Mouse (Mus musculus) spleen, adult 2 months (tissue): ENCODE results near the gene D230025D16Rik. TPM values are rescaled to one million over a fixed set of nuclear protein-coding genes. Genes with fewer than 3 reads are reported as not detected.
"Not testable (repeated sequence)": the region's sequence is repeated elsewhere in the genome, so short reads cannot be mapped to it uniquely, and the experiment has no call there.

Experiments
- DNase-seq, 2 experiments: peaks; one replicate each; pipeline versions ENCODE4 v3.0.0 to v3.0.0-alpha.2; 2012 to 2021; ENCODE audit warnings: low spot score in 2 of 2, low read depth in 1 of 2
- H3K27ac ChIP-seq: fragments of 200-500 bp; 2 replicates; pipeline ENCODE4 v1.5.1; 2012; ENCODE audit warnings: low read length, inconsistent platforms; ENCODE audit not compliant: insufficient read depth
- H3K27me3 ChIP-seq: fragments of 200-500 bp; 2 replicates; pipeline ENCODE4 v1.6.1; 2012; ENCODE audit warnings: mild to moderate bottlenecking, moderate library complexity, low read length, inconsistent platforms; ENCODE audit not compliant: control insufficient read depth, insufficient read depth
- H3K36me3 ChIP-seq: fragments of 200-500 bp; 2 replicates; pipeline ENCODE4 v1.6.1; 2012; ENCODE audit warnings: mild to moderate bottlenecking, low read length, inconsistent platforms; ENCODE audit not compliant: control insufficient read depth, insufficient read depth
- H3K4me1 ChIP-seq: fragments of 200-500 bp; 2 replicates; pipeline ENCODE4 v1.6.1; 2011; ENCODE audit warnings: inconsistent platforms; ENCODE audit not compliant: control insufficient read depth, insufficient read depth, insufficient read length
- H3K4me3 ChIP-seq: fragments of 200-500 bp; 2 replicates; pipeline ENCODE4 v1.5.1; 2011; ENCODE audit warnings: mild to moderate bottlenecking, inconsistent platforms; ENCODE audit not compliant: insufficient read depth, insufficient read length; ENCODE audit errors: extremely low read depth
- CTCF ChIP-seq: fragments of 200-500 bp; IDR thresholded peaks from 2 replicates; pipeline ENCODE4 v1.5.1; 2011; ENCODE audit warnings: mild to moderate bottlenecking, inconsistent platforms; ENCODE audit not compliant: insufficient read depth, insufficient read length, insufficient replicate concordance; ENCODE audit errors: extremely low read depth
- POLR2A ChIP-seq: fragments of 200-500 bp; IDR thresholded peaks from 2 replicates; pipeline ENCODE4 v1.6.1; 2011; ENCODE audit warnings: low read depth, low read length, inconsistent platforms
- WGBS: fragments of 180-500 bp; shearing (Covaris S2); methylation state at CpG from one replicate; pipeline ENCODE4 v1.1.7; 2018; 5-methylcytosine and 5-hydroxymethylcytosine counted together
- polyA plus RNA-seq: library from polyadenylated mRNA; depleted of rRNA; stranded (reverse); fragments of >200 nt; gene quantifications from 2 replicates; pipeline ENCODE4 v1.2.3, GENCODE M21; 2012; rRNA removed

The D230025D16Rik gene
- polyA plus RNA-seq: 13.6 TPM in 2 replicates

DNA sequence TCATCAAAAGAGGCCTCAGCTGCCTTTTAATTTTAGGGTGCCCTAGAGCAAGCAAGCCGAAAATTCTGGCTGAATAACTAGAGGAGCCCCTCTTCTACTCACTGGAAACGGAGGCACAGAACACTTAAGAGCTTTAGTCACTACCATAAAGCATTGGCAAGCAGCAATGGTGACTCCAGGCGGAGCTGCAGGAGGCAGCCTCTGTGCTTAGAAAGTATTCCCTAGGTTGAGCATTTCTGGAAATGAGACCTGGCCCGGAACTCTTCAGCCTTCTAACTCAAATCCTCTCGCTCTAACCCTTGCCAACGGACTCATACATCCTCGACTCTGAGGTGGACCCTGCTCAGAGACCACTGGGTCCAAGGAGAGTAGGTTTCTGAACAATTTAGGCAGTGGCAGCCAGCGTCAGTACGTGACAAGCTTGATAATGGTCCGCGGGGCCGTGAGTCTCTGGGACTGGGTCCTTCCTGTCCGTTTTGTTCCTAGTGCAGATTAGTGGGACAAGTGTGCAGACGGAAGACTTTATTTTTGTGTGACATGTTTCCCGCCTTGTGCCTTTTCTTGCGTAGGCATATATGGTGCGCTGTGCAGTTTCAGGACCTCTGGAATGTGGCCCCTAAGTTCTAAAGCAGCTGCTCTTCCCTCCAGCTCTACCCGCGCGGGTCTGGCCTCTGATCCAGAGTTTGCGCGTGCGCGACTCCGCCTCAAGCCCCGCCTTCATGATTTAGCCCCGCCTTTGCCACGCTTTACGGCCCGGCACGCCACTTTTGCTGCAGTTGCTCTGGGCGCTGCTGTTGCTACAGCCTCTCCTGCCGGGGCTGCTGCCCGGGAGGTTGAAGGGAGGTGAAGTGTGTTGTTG lies at the start of gene D230025D16Rik:
Gene D230025D16Rik (plus strand): TSS at position 733 of the 859 bp plus-strand sequence.
- TF ChIP-seq POLR2A (peak; percentile 84), CTCF (no peak)
- peaks cover 5% of the 10 kb centered on the region; the same call in 1 of the 2 replicates for H3K4me1 ChIP-seq
- H3K36me3 ChIP-seq: no peaks in the 10 kb centered on the region; the same call in 1 of the 2 replicates
- DNase-seq: peak; percentile 79 to 93
- H3K4me3 ChIP-seq: peak within 1 kb of the TSS; percentile 96
- no peaks in the 10 kb centered on the region for H3K27me3 ChIP-seq
- 5% methylated on average over 34 of the region's 34 CpGs for WGBS
- peak within 1 kb of the TSS; percentile 82 for H3K27ac ChIP-seq

DNA sequence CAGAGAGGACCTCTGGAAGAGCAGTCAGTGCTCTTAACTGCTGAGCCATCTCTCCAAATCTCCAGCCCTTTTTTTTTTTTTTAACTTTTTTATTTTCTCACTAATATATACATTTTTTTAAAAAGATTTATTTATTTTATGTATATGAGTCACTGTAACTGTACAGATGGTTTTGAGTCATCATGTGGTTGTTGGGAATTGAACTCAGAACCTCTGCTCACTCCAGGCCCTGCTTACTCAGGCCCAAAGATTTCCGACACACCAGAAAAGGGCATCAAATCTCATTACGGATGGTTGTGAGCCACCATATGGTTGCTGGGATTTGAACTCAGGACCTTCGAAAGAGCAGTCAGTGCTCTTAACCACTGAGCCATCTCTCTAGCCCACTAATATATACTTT lies 49.7 kb upstream of the D230025D16Rik start:
- 92% methylated on average over 3 of the region's 3 CpGs for WGBS
- not testable (repeated sequence) for H3K4me1 ChIP-seq, H3K27me3 ChIP-seq, H3K27ac ChIP-seq, DNase-seq, H3K4me3 ChIP-seq, H3K36me3 ChIP-seq

GRCm38 (mm10) chr8:105178211-105178800 lies 46.6 kb upstream of the D230025D16Rik start:
- WGBS: 89% methylated on average over 6 of the region's 6 CpGs
- Histone ChIP-seq H3K4me3 (no peak overlapping the region), H3K27ac (no peak overlapping the region), H3K4me1 (no peaks in the 10 kb centered on the region), H3K36me3 (peaks cover 5% of the 10 kb centered on the region), H3K27me3 (no peaks in the 10 kb centered on the region)
- DNase-seq: no peak
- TF ChIP-seq POLR2A: no peak
- no peak for TF ChIP-seq CTCF

DNA sequence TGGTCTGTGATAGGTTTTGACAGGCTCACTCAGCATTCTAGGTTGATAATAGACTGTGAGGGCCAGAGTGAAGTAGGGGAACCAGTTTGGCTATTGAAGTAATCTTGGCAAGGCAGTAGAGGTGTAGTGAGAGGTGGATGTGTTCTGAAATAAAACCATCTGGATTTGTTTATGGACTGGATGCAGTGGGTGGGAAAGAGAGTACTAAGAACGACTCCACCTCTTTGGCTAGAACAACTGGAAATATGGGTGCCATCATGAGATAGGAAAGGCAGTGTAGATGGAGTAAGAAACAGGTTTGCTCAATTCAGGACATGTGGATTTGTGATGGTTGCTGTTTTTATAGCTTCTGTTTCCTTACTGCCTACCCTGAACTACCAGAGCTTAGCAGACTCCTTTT lies 42.7 kb upstream of the D230025D16Rik start:
- no peak for DNase-seq
- H3K36me3 ChIP-seq: peaks cover 11% of the 10 kb centered on the region
- no peak for TF ChIP-seq CTCF
- TF ChIP-seq POLR2A: no peak
- WGBS: 81% methylated on average over 1 of the region's 1 CpGs
- H3K4me3 ChIP-seq: no peak overlapping the region
- H3K27me3 ChIP-seq: no peaks in the 10 kb centered on the region
- no peaks in the 10 kb centered on the region for H3K4me1 ChIP-seq
- H3K27ac ChIP-seq: no peak overlapping the region

- Histone ChIP-seq H3K4me3 (no peak overlapping the region), H3K4me1 (no peaks in the 10 kb centered on the region), H3K27ac (no peak overlapping the region), H3K27me3 (no peaks in the 10 kb centered on the region), H3K36me3 (peaks cover 10% of the 10 kb centered on the region)
- WGBS: 80% methylated on average over 1 of the region's 1 CpGs
- no peak for DNase-seq
- TF ChIP-seq CTCF: no peak
- TF ChIP-seq POLR2A: no peak
Observed at GRCm38 (mm10) chr8:105186467-105187005, 38.4 kb upstream of the D230025D16Rik start.

DNA sequence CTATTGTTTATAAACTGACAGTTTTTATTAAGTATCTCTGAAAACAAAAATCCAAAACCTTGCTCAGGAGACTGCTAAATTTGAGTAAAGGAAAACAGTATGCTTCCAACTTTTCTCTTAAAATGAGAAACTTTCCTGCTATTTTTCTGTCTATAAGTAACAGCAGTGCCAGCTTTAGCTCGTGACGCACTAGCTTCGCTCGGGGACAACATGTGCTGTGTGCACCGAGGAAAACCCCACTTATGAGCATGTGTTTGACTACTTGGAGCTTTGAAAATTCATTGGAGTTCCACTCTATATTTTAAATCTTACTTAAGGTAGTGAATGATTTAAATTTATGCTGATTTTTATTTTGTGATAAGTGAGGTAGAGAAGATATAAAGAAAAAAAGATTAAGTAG lies 32.8 kb upstream of the D230025D16Rik start:
- TF ChIP-seq CTCF (no peak), POLR2A (no peak)
- H3K4me1 ChIP-seq: no peaks in the 10 kb centered on the region
- DNase-seq: no peak
- 94% methylated on average over 5 of the region's 5 CpGs for WGBS
- peaks cover 17% of the 10 kb centered on the region for H3K36me3 ChIP-seq
- H3K4me3 ChIP-seq: no peak overlapping the region
- H3K27ac ChIP-seq: no peak overlapping the region
- no peaks in the 10 kb centered on the region for H3K27me3 ChIP-seq

DNA sequence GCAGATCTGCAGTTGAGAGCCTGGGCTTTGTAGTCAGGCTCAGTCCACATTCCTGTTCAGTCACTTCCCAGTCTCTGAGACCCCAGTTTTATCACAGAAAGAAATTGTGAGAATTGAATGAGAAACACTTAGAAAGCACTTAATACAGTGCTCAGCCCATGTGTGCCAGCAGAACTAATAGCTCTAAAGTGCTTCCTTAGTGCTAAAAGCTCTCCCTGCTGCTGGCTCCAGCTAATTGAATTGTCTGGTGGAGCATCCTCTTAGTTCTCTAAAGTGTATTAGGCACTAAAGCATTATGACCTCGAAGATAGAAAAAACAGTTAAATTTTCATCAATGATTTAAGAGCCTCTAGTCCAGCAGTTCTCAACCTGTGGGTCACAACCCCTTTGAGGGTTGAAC lies 19.2 kb upstream of the D230025D16Rik start:
- H3K36me3 ChIP-seq: peaks cover 14% of the 10 kb centered on the region
- H3K4me3 ChIP-seq: no peak overlapping the region
- TF ChIP-seq CTCF: no peak
- no peak for TF ChIP-seq POLR2A
- 83% methylated on average over 1 of the region's 1 CpGs for WGBS
- no peak overlapping the region for H3K27ac ChIP-seq
- DNase-seq: no peak
- H3K27me3 ChIP-seq: no peaks in the 10 kb centered on the region
- no peaks in the 10 kb centered on the region for H3K4me1 ChIP-seq
